Mouse (Mus musculus): ENCODE results near the gene Clk3. TPM values are rescaled to one million over a fixed set of nuclear protein-coding genes. Genes with fewer than 3 reads are reported as not detected.
A peak's percentile ranks its signal among the peaks of the same experiment; 100 is the strongest.
"Not testable (repeated sequence)": the region's sequence is repeated elsewhere in the genome, so short reads cannot be mapped to it uniquely, and the experiment has no call there.

Gene Clk3
- total RNA-seq, 2 experiments from 2014 or later = 43.5 to 49.1 TPM

GRCm38 (mm10) chr9:57723315-57723715 is 42.3 kb downstream of the Clk3 start:
- DNase-seq = peak; percentile 72

- DNase-seq = no peak
Measured at GRCm38 (mm10) chr9:57722371-57722770, 43.3 kb downstream of the Clk3 start.

GRCm38 (mm10) chr9:57720736-57721135 is 44.9 kb downstream of the Clk3 start:
- DNase-seq = no peak

GRCm38 (mm10) chr9:57718408-57718807 is 47.3 kb downstream of the Clk3 start:
- no peak for DNase-seq

- DNase-seq = no peak
Measured at GRCm38 (mm10) chr9:57712194-57712593, 53.5 kb downstream of the Clk3 start.

GRCm38 (mm10) chr9:57710214-57710613 is 55.4 kb downstream of the Clk3 start:
- DNase-seq = not testable (repeated sequence)

GRCm38 (mm10) chr9:57708720-57709274 is 56.9 kb downstream of the Clk3 start:
- DNase-seq = peak; percentile 40

GRCm38 (mm10) chr9:57708068-57708719 is 57.5 kb downstream of the Clk3 start, which contains the start of gene Edc3:
Gene Edc3 (plus strand): TSS chr9:57708540.
- DNase-seq = peak; percentile 96

GRCm38 (mm10) chr9:57706496-57706895 is 59.2 kb downstream of the Clk3 start:
- no peak for DNase-seq

Other genes with a start within 250 kb of the Clk3 start
- gene Cox5a, start 244.6 kb downstream of the Clk3 start, total RNA-seq (2021) = 1,000 to 10,000 TPM; 1,831 to 1,865 TPM
- gene Fam219b, start 228.3 kb downstream of the Clk3 start, total RNA-seq (2021) = 1 to 10 TPM; 7.9 to 8.8 TPM
- gene Mpi, start 213.1 kb downstream of the Clk3 start, total RNA-seq (2021) = 100 to 1,000 TPM; 122 to 125 TPM
- gene Scamp2, start 204.9 kb downstream of the Clk3 start, total RNA-seq (2021) = 10 to 100 TPM; 34.5 to 37.0 TPM
- 10 to 100 TPM; 11.9 to 12.3 TPM for gene Ulk3, start 176.4 kb downstream of the Clk3 start, total RNA-seq (2021)
- gene Cplx3, start 159.6 kb downstream of the Clk3 start, total RNA-seq (2021) = not detected
- gene Lman1l, start 145.1 kb downstream of the Clk3 start, total RNA-seq (2021) = not detected
- 10 to 100 TPM; 42.1 to 47.0 TPM for gene Csk, start 112.2 kb downstream of the Clk3 start, total RNA-seq (2021)
- not detected for gene Cyp1a2, start 82.2 kb downstream of the Clk3 start, total RNA-seq (2021)
- gene Cyp1a1, start 77.9 kb downstream of the Clk3 start, total RNA-seq (2021) = not detected
- 10 to 100 TPM in 1 of 2 experiments, 1 to 10 TPM in 1; 8.9 to 10.0 TPM for gene Edc3, start 57.3 kb downstream of the Clk3 start, total RNA-seq (2021)
- 1 to 10 TPM; 8.5 to 9.5 TPM for gene Arid3b, start 70.9 kb upstream of the Clk3 start, total RNA-seq (2021)
- gene Ubl7, start 145.1 kb upstream of the Clk3 start, total RNA-seq (2021) = 10 to 100 TPM; 66.3 to 66.5 TPM
- gene Sema7a, start 174.3 kb upstream of the Clk3 start, total RNA-seq (2021) = 10 to 100 TPM; 26.0 to 30.1 TPM
- gene Cyp11a1, start 240.6 kb upstream of the Clk3 start, total RNA-seq (2021) = under 1 TPM; 0.45 to 0.69 TPM